Mouse (Mus musculus) embryonic facial prominence, embryonic 15.5 days (tissue): ENCODE data around the gene Heg1. TPM values are rescaled to one million over a fixed set of nuclear protein-coding genes. Genes with fewer than 3 reads are reported as not detected.

ENCODE experiments used
- ATAC-seq: fragments of 200-750 bp; cut with Nextera tagmentation; 2 replicates; pipeline ENCODE4 v1.8.0; 2017; ENCODE audit warnings: low read depth, moderate TSS enrichment; ENCODE audit not compliant: insufficient number of reproducible peaks, low FRiP score, low TSS enrichment
- H3K27ac ChIP-seq: fragments of 300-500 bp; sonication (generic); replicated peaks from 2 replicates; pipeline ENCODE4 v1.5.1; 2015; ENCODE audit warnings: mild to moderate bottlenecking, inconsistent platforms
- H3K27me3 ChIP-seq: fragments of 300-500 bp; sonication (generic); 2 replicates; pipeline ENCODE4 v1.6.1; 2015; ENCODE audit warnings: inconsistent platforms
- H3K36me3 ChIP-seq: fragments of 300-500 bp; sonication (generic); 2 replicates; pipeline ENCODE4 v1.6.1; 2015; ENCODE audit warnings: mild to moderate bottlenecking, inconsistent platforms
- H3K4me1 ChIP-seq: fragments of 300-500 bp; sonication (generic); 2 replicates; pipeline ENCODE4 v1.6.1; 2015; ENCODE audit warnings: inconsistent platforms
- H3K4me2 ChIP-seq: fragments of 300-500 bp; sonication (generic); replicated peaks from 2 replicates; pipeline ENCODE4 v1.6.1; 2015; ENCODE audit warnings: mild to moderate bottlenecking, inconsistent platforms
- H3K4me3 ChIP-seq: fragments of 300-500 bp; sonication (generic); replicated peaks from 2 replicates; pipeline ENCODE4 v1.5.1; 2015; ENCODE audit warnings: mild to moderate bottlenecking, inconsistent platforms
- H3K9ac ChIP-seq: fragments of 300-500 bp; sonication (generic); 2 replicates; pipeline ENCODE4 v1.6.1; 2015; ENCODE audit warnings: inconsistent platforms
- H3K9me3 ChIP-seq: fragments of 300-500 bp; sonication (generic); replicated peaks from 2 replicates; pipeline ENCODE4 v1.6.1; 2016; ENCODE audit warnings: inconsistent platforms
- WGBS: fragments of 180-500 bp; shearing (Covaris S2); methylation state at CpG from one replicate; pipeline ENCODE4 v1.1.7; 2015; 5-methylcytosine and 5-hydroxymethylcytosine counted together
- polyA plus RNA-seq: library from polyadenylated mRNA; unstranded; fragments of >200 nt; fragmentation: Nextera tagmentation; extraction: Ambion mirVana; gene quantifications from 2 replicates; pipeline ENCODE4 v1.2.1, GENCODE M21; 2015

Heg1 gene
- polyA plus RNA-seq, 1 experiment from 2014 or later, result 19.5 TPM

- H3K4me3 ChIP-seq, result no peak overlapping the region
- no peak overlapping the region for H3K27ac ChIP-seq
- H3K4me1 ChIP-seq, result peaks cover 3% of the 10 kb centered on the region; the same call in 1 of the 2 replicates
- H3K9me3 ChIP-seq, result no peaks in the 10 kb centered on the region
- H3K9ac ChIP-seq, result no peak overlapping the region
- no peak overlapping the region for H3K4me2 ChIP-seq
- H3K27me3 ChIP-seq, result no peaks in the 10 kb centered on the region
- ATAC-seq, result no peak
- H3K36me3 ChIP-seq, result no peaks in the 10 kb centered on the region
- WGBS, result 80% methylated on average over 4 of the region's 4 CpGs
These were observed 17.1 kb upstream of the Heg1 start for GRCm38 (mm10) chr16:33666985-33667538.

DNA sequence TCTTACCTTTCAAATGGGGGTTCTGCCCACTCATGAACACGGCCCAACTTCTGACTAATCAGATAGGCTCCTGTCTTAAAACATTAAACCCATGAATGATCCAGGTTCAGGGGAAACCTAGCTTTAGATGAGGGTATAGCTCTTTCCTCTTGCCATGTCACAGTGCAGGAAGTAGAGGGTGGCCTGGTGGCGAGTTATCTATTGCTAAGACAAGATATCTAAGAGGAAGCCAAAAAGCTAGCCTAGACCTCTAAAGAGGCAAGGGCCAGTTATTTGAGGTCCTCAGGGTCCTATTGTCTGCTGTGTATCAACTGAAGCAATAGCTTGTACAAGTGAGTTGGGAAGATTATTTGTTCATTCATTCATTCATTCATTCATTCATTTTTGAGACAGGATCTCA, 15.7 kb upstream of the Heg1 start:
- H3K9ac ChIP-seq, result no peak overlapping the region
- H3K4me2 ChIP-seq, result no peak overlapping the region
- H3K36me3 ChIP-seq, result no peaks in the 10 kb centered on the region
- WGBS, result 86% methylated on average over 2 of the region's 2 CpGs
- H3K9me3 ChIP-seq, result no peaks in the 10 kb centered on the region
- no peak overlapping the region for H3K27ac ChIP-seq
- no peak overlapping the region for H3K4me3 ChIP-seq
- ATAC-seq, result no peak
- H3K4me1 ChIP-seq, result peaks cover 3% of the 10 kb centered on the region; the same call in 1 of the 2 replicates
- H3K27me3 ChIP-seq, result no peaks in the 10 kb centered on the region

DNA sequence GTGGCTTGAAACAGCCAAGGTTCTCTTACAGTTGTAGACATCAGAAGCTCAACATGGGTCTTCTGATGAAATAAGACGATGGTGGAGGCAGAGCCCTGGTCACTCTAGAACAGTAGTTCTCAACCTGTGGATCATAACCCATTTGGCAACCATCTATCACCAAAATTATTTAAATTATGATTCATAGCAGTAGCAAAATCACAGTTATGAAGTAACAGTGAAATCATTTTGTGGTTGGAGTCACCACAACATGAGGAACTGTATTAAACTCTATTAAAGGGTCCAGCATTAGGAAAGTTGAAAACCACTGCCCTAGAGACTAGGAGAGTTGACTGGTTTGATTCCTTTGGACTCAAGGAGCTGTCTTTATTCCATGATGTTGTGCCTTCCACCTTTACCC, 15.1 kb upstream of the Heg1 start:
- 90% methylated on average over 1 of the region's 1 CpGs for WGBS
- ATAC-seq, result no peak
- H3K9ac ChIP-seq, result no peak overlapping the region
- H3K4me1 ChIP-seq, result peaks cover 3% of the 10 kb centered on the region; the same call in 1 of the 2 replicates
- H3K4me2 ChIP-seq, result no peak overlapping the region
- no peaks in the 10 kb centered on the region for H3K9me3 ChIP-seq
- no peak overlapping the region for H3K27ac ChIP-seq
- no peaks in the 10 kb centered on the region for H3K27me3 ChIP-seq
- no peaks in the 10 kb centered on the region for H3K36me3 ChIP-seq
- H3K4me3 ChIP-seq, result no peak overlapping the region

DNA sequence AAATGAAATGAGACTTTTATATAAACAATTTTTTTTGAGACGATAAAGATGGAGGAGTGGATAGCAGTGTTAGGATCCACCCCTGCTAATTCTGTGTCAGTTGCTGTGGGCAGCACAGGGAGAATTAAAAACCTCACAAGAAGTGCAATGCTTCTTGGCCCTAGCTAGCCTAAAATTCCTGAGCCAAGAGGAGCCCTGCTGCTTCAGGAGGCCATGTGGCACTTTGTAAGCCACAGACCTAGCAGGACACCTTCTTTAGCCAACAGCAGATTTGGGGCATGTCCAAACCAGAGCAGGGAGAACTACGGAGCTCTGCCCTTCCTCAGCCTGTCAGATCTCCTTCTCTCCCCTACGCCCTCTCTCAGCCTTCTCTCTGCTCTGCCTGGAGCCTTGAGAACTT, 13.8 kb upstream of the Heg1 start:
- Histone ChIP-seq H3K36me3 (no peaks in the 10 kb centered on the region), H3K9me3 (no peaks in the 10 kb centered on the region), H3K9ac (no peak overlapping the region), H3K4me1 (peaks cover 3% of the 10 kb centered on the region; the same call in 1 of the 2 replicates), H3K4me2 (no peak overlapping the region), H3K27me3 (no peaks in the 10 kb centered on the region), H3K27ac (peak overlapping the region; percentile 48; the same call in 1 of the 2 replicates), H3K4me3 (no peak overlapping the region)
- 63% methylated on average over 3 of the region's 3 CpGs for WGBS
- no peak for ATAC-seq

GRCm38 (mm10) chr16:33670933-33671332, 13.2 kb upstream of the Heg1 start:
- ATAC-seq, result no peak
- Histone ChIP-seq H3K4me2 (no peak overlapping the region), H3K9ac (no peak overlapping the region), H3K27me3 (no peaks in the 10 kb centered on the region), H3K27ac (peak overlapping the region; percentile 48; the same call in 1 of the 2 replicates), H3K9me3 (no peaks in the 10 kb centered on the region), H3K4me1 (peaks cover 3% of the 10 kb centered on the region; the same call in 1 of the 2 replicates), H3K4me3 (no peak overlapping the region), H3K36me3 (no peaks in the 10 kb centered on the region)
- WGBS, result 88% methylated on average over 2 of the region's 2 CpGs

DNA sequence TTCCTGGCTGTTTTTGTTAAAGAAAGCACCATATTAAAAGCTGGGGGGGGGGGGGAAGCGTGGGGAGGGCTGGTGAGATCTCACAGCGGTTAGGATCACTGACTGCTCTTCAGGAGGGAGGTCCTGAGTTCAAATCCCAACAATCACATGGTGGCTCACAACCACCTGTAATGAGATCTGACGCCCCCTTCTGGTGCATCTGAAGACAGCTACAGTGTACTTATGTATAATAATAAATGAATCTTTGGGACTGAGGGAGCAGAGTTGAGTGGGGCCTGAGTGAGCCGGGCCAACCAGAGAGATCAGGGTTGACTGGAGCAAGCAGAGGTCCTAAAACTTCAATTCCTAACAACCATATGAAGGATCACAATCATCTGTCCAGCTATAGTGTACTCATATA, 12.0 kb upstream of the Heg1 start:
- H3K4me3 ChIP-seq, result no peak overlapping the region
- H3K9ac ChIP-seq, result no peak overlapping the region
- peaks cover 11% of the 10 kb centered on the region; the same call in 1 of the 2 replicates for H3K4me1 ChIP-seq
- no peak for ATAC-seq
- 90% methylated on average over 4 of the region's 4 CpGs for WGBS
- H3K27ac ChIP-seq, result no peak overlapping the region
- no peaks in the 10 kb centered on the region for H3K36me3 ChIP-seq
- H3K4me2 ChIP-seq, result no peak overlapping the region
- no peaks in the 10 kb centered on the region for H3K9me3 ChIP-seq
- no peaks in the 10 kb centered on the region for H3K27me3 ChIP-seq

GRCm38 (mm10) chr16:33672643-33673042, 11.5 kb upstream of the Heg1 start:
- Histone ChIP-seq H3K27ac (no peak overlapping the region), H3K4me2 (no peak overlapping the region), H3K9me3 (no peaks in the 10 kb centered on the region), H3K4me3 (no peak overlapping the region), H3K27me3 (no peaks in the 10 kb centered on the region), H3K9ac (no peak overlapping the region), H3K36me3 (no peaks in the 10 kb centered on the region), H3K4me1 (peaks cover 11% of the 10 kb centered on the region; the same call in 1 of the 2 replicates)
- ATAC-seq, result no peak
- 87% methylated on average over 4 of the region's 4 CpGs for WGBS

DNA sequence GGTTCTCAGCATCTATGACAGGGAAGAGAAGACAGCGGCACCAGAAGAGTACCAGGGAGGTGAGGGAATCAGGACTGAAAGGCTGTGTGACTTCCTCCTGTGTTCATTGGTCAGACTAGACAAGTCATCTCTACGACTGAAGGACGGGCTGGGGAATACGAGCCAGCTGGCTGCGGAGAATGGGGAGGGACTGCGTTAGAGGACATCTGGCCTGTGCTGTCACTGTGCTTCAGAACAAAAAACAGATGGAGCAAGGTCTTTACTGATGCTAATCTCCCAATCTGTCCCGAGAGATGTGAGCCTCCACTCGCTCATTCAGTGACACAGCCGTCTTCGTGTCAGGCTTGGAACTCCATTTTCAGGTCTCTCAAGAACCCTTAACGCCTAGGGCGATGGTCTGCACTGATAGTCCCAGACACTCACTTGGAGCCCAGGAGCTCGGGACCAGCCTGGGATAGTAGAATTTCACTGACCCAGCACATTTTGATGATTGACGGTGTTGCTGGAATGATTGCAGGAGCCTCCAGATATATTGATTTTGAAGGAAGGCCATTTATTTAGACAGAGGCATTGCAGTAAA, 10.6 kb upstream of the Heg1 start:
- Histone ChIP-seq H3K4me3 (no peak overlapping the region), H3K27me3 (no peaks in the 10 kb centered on the region), H3K27ac (no peak overlapping the region), H3K9ac (no peak overlapping the region), H3K4me2 (no peak overlapping the region), H3K9me3 (no peaks in the 10 kb centered on the region), H3K36me3 (no peaks in the 10 kb centered on the region), H3K4me1 (peaks cover 11% of the 10 kb centered on the region; the same call in 1 of the 2 replicates)
- WGBS, result 47% methylated on average over 14 of the region's 14 CpGs
- 0 out of 2 replicates have a peak, but pooled peaks have one; percentile 39 for ATAC-seq

GRCm38 (mm10) chr16:33675151-33675847, 8.9 kb upstream of the Heg1 start:
- 87% methylated on average over 10 of the region's 10 CpGs for WGBS
- Histone ChIP-seq H3K36me3 (no peaks in the 10 kb centered on the region), H3K9me3 (no peaks in the 10 kb centered on the region), H3K9ac (no peak overlapping the region), H3K4me3 (no peak overlapping the region), H3K4me1 (peaks cover 11% of the 10 kb centered on the region; the same call in 1 of the 2 replicates), H3K27ac (no peak overlapping the region), H3K4me2 (no peak overlapping the region), H3K27me3 (no peaks in the 10 kb centered on the region)
- no peak for ATAC-seq

DNA sequence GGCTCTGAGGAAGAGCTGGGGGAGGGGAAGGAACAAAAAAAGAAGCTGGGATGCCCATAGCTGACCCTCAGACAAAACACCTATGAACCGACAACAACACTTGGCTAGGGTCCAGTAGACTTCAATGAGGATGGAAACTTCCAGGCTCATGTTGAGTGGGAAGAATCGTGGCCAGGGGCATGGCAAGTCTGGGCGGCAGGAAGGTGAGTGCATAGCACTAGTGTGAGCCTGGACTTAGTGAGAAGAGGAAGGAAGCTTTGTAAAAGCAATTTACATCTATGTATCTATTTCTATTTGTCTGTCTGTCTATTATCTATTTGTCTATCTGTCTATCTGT, 8.4 kb upstream of the Heg1 start:
- H3K9me3 ChIP-seq, result no peaks in the 10 kb centered on the region
- no peak overlapping the region for H3K9ac ChIP-seq
- 56% methylated on average over 3 of the region's 3 CpGs for WGBS
- no peaks in the 10 kb centered on the region for H3K27me3 ChIP-seq
- ATAC-seq, result no peak
- no peak overlapping the region for H3K27ac ChIP-seq
- H3K4me2 ChIP-seq, result no peak overlapping the region
- no peak overlapping the region for H3K4me3 ChIP-seq
- no peaks in the 10 kb centered on the region for H3K36me3 ChIP-seq
- H3K4me1 ChIP-seq, result peaks cover 11% of the 10 kb centered on the region; the same call in 1 of the 2 replicates

DNA sequence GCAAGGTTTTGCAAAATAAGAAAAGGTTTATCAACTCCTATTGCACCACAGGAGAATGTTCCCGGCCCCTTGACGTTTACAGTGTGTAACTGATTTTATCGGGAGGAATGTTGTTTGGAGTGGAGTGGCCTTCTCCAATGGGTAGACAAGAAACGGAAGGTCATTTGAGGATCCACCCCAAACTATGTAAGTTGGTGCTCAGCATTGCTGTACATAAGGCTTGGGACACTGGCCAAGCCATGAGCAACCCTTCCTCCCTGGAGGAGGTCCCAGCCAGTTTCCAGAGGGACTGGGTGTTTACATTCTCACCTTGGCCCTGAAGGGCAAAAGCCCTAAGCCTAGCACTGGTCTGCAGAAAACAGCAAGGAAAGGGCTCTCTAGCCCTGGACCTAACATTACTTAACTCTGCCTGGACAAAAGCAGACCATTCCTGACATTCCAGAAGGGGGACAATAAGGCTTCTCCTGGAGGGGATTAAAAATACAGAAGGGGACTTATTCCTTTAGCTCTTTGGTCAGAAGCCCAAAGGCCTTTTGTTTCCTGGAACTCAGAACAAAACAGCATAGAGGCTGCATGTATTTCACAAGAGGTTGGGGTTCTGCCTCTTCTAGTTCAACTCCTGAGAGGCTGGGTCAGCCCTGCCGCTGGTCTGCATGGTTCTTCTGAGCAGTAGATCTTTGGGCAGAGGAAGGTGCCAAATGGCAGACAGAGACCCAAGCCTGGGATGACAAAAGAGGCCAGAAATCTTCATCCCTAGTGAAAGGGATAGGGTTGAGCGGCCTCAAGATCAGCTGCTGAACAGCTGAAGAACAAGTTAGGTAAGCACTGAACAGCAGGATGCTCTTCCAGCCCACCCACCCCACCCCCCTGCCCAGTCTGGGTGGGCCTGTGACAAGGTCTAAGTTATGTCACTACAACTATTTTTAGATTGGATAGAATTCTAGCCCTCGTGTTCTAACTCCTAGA, 7.5 kb upstream of the Heg1 start:
- ATAC-seq, result no peak
- 54% methylated on average over 7 of the region's 7 CpGs for WGBS
- Histone ChIP-seq H3K4me2 (no peak overlapping the region), H3K36me3 (no peaks in the 10 kb centered on the region), H3K9ac (no peak overlapping the region), H3K9me3 (no peaks in the 10 kb centered on the region), H3K4me3 (no peak overlapping the region), H3K4me1 (peaks cover 11% of the 10 kb centered on the region; the same call in 1 of the 2 replicates), H3K27me3 (no peaks in the 10 kb centered on the region), H3K27ac (peak overlapping the region; percentile 5; the same call in 1 of the 2 replicates)
